Mouse (Mus musculus) cerebellum, adult 2 months (tissue): Measurements from ENCODE around the gene Ift80. TPM values are rescaled to one million over a fixed set of nuclear protein-coding genes. Genes with fewer than 3 reads are reported as not detected.
A peak's percentile ranks its signal among the peaks of the same experiment; 100 is the strongest.

Experiments used
- DNase-seq, 2 experiments: peaks; one replicate each; pipeline ENCODE4 v3.0.0; 2021
- H3K27ac ChIP-seq: fragments of 200-500 bp; 2 replicates; pipeline ENCODE4 v1.5.1; 2012; ENCODE audit warnings: low read length, control low read depth, inconsistent platforms; ENCODE audit not compliant: insufficient read depth
- H3K27me3 ChIP-seq: fragments of 200-500 bp; 2 replicates; pipeline ENCODE4 v1.6.1; 2012; ENCODE audit warnings: inconsistent platforms, mild to moderate bottlenecking, low read length, moderate library complexity; ENCODE audit not compliant: control insufficient read depth, insufficient read depth
- H3K4me1 ChIP-seq: fragments of 200-500 bp; 2 replicates; pipeline ENCODE4 v1.6.1; 2011; ENCODE audit warnings: low read length; ENCODE audit not compliant: control insufficient read depth, insufficient read depth
- H3K4me3 ChIP-seq: fragments of 200-500 bp; replicated peaks from 2 replicates; pipeline ENCODE3; 2011; ENCODE audit warnings: mild to moderate bottlenecking, low read depth, low read length, control low read depth; ENCODE audit not compliant: insufficient read depth
- CTCF ChIP-seq: fragments of 200-500 bp; IDR thresholded peaks from 2 replicates; pipeline ENCODE4 v1.5.1; 2011; ENCODE audit warnings: low read depth, mild to moderate bottlenecking, control low read depth, low read length, moderate library complexity, borderline replicate concordance; ENCODE audit not compliant: insufficient read depth
- POLR2A ChIP-seq: fragments of 200-500 bp; IDR thresholded peaks from 2 replicates; pipeline ENCODE4 v1.6.1; 2011; ENCODE audit warnings: low read length, control low read depth, borderline replicate concordance; ENCODE audit not compliant: insufficient read depth
- WGBS: fragments of 180-500 bp; shearing (Covaris S2); methylation state at CpG from one replicate; pipeline ENCODE4 v1.1.7; 2018; 5-methylcytosine and 5-hydroxymethylcytosine counted together
- polyA plus RNA-seq: library from polyadenylated mRNA; depleted of rRNA; stranded (reverse); fragments of >200 nt; gene quantifications from 2 replicates; pipeline ENCODE4 v1.2.3, GENCODE M21; 2012

The Ift80 gene
- polyA plus RNA-seq, 1 experiment, result 21.1 TPM

GRCm38 (mm10) chr3:68975533-68976490, 28.6 kb downstream of the Ift80 start:
- no peaks in the 10 kb centered on the region for H3K27me3 ChIP-seq
- TF ChIP-seq CTCF, result no peak
- TF ChIP-seq POLR2A, result no peak
- no peaks in the 10 kb centered on the region for H3K4me1 ChIP-seq
- no peak overlapping the region for H3K4me3 ChIP-seq
- 74% methylated on average over 9 of the region's 9 CpGs for WGBS
- H3K27ac ChIP-seq, result no peak overlapping the region
- no peak for DNase-seq

- Histone ChIP-seq H3K27ac (no peak overlapping the region), H3K27me3 (no peaks in the 10 kb centered on the region), H3K4me1 (no peaks in the 10 kb centered on the region), H3K4me3 (no peak overlapping the region)
- no peak for TF ChIP-seq POLR2A
- no peak for TF ChIP-seq CTCF
- WGBS, result 86% methylated on average over 8 of the region's 8 CpGs
- DNase-seq, result no peak
Measured at GRCm38 (mm10) chr3:68974639-68975532, 29.5 kb downstream of the Ift80 start.

- TF ChIP-seq POLR2A, result no peak
- TF ChIP-seq CTCF, result no peak
- no peaks in the 10 kb centered on the region for H3K4me1 ChIP-seq
- H3K27me3 ChIP-seq, result no peaks in the 10 kb centered on the region
- H3K27ac ChIP-seq, result no peak overlapping the region
- no peak overlapping the region for H3K4me3 ChIP-seq
- 85% methylated on average over 1 of the region's 1 CpGs for WGBS
- DNase-seq, result no peak
Measured at GRCm38 (mm10) chr3:68973574-68973973, 30.8 kb downstream of the Ift80 start.

GRCm38 (mm10) chr3:68969091-68969590, 35.2 kb downstream of the Ift80 start:
- H3K27me3 ChIP-seq, result no peaks in the 10 kb centered on the region
- WGBS, result 92% methylated on average over 3 of the region's 3 CpGs
- no peak for DNase-seq
- H3K4me1 ChIP-seq, result no peaks in the 10 kb centered on the region
- H3K27ac ChIP-seq, result no peak overlapping the region
- TF ChIP-seq POLR2A, result no peak
- no peak for TF ChIP-seq CTCF
- H3K4me3 ChIP-seq, result no peak overlapping the region

GRCm38 (mm10) chr3:68967404-68967803, 37.0 kb downstream of the Ift80 start:
- TF ChIP-seq POLR2A (no peak), CTCF (no peak)
- 96% methylated on average over 6 of the region's 6 CpGs for WGBS
- no peaks in the 10 kb centered on the region for H3K27me3 ChIP-seq
- no peak overlapping the region for H3K27ac ChIP-seq
- DNase-seq, result no peak
- no peak overlapping the region for H3K4me3 ChIP-seq
- H3K4me1 ChIP-seq, result no peaks in the 10 kb centered on the region

GRCm38 (mm10) chr3:68966527-68967285, 37.7 kb downstream of the Ift80 start:
- no peak for TF ChIP-seq CTCF
- TF ChIP-seq POLR2A, result no peak
- Histone ChIP-seq H3K27ac (no peak overlapping the region), H3K27me3 (no peaks in the 10 kb centered on the region), H3K4me1 (no peaks in the 10 kb centered on the region), H3K4me3 (no peak overlapping the region)
- WGBS, result 98% methylated on average over 6 of the region's 6 CpGs
- no peak for DNase-seq

GRCm38 (mm10) chr3:68964682-68965081, 39.7 kb downstream of the Ift80 start:
- DNase-seq, result no peak
- TF ChIP-seq CTCF (0 out of 2 replicates have a peak, but pooled peaks have one; percentile 13), POLR2A (no peak)
- H3K4me1 ChIP-seq, result no peaks in the 10 kb centered on the region
- no peak overlapping the region for H3K27ac ChIP-seq
- H3K4me3 ChIP-seq, result no peak overlapping the region
- H3K27me3 ChIP-seq, result no peaks in the 10 kb centered on the region
